Mouse (Mus musculus) G1E (cell line): ENCODE measurements around the gene Mmp24.

Experiments
- CTCF ChIP-seq: IDR thresholded peaks from 2 replicates; pipeline ENCODE4 v1.5.1; 2012; ENCODE audit warnings: low read depth, low read length, inconsistent platforms, mixed read lengths
- TAL1 ChIP-seq: conservative IDR thresholded peaks from 2 replicates; pipeline ENCODE4 v1.6.1; 2012; ENCODE audit warnings: low read depth, low read length, inconsistent platforms, mixed read lengths

DNA sequence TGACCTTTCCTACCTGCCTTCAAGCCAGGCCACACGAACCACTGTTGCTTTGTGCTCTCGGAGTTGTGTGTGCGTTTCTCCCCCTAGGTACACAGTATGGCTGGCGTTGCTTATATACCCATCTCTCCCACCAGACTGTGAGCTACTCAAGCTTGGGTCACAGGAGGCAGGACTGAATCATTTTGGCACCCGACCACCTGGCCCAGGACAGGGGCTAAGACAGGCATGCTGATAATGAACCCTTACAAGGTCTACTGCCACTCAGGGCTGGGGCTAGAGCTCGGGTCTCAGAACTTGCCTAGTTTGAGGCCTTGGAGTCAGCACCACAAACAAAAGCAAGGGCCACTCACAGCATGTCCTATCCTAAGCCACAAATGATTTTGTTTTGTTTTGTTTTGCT is 86.4 kb downstream of the Mmp24 start:
- no peak for TF ChIP-seq TAL1
- no peak for TF ChIP-seq CTCF
